Mouse (Mus musculus) heart, postnatal 4 days (tissue): ENCODE results near the gene Arhgef18. TPM values are rescaled to one million over a fixed set of nuclear protein-coding genes. Genes with fewer than 3 reads are reported as not detected.

Experiments
- DNase-seq: peaks from one replicate; pipeline ENCODE4 v3.0.0; 2021
- total RNA-seq, 2 experiments: library from RNA; stranded (reverse); gene quantifications; 2 replicates each; pipeline ENCODE4 v1.2.3; 2021

Arhgef18 gene
- total RNA-seq, 2 experiments from 2014 or later = 17.3 to 19.8 TPM

DNA sequence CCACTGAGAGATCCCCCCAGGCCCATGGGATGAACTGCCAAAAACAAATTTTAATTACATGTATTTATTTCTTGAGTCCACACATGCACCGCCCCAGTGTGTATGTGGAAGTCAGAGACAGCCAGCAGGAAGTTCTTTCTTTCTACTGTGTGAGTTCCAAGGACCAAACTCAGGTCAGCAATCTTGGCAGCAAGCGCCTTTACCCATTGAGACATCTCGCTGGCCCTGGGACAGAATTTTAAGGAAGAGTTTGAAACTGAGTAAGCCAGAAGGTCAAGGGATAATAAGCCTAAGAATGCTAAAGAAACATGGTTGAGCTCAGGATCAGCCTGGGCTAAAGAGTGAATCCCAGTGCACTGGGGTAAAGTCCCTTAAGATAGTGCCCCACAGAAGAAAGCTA, 4.8 kb downstream of the Arhgef18 start:
- DNase-seq = no peak

DNA sequence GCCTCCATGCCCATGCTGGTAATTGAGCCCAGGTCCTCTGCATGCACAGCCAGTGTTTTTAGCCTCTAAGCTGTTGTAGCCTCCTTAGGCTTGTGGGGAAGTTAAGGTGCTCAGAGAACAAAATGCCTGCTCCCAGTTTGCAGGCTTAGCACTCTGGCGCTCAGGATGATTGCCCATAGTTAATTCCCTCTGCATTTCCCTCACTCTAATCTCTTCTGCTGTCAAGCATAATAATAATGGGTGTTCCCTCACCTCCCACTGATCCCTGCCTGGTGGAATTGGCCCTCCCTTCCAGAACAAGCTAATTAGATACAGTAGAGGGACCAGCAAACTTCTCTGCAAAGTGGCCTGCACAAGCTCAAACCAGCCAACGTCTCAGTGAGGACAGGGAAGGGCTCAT, 7.7 kb downstream of the Arhgef18 start:
- no peak for DNase-seq

DNA sequence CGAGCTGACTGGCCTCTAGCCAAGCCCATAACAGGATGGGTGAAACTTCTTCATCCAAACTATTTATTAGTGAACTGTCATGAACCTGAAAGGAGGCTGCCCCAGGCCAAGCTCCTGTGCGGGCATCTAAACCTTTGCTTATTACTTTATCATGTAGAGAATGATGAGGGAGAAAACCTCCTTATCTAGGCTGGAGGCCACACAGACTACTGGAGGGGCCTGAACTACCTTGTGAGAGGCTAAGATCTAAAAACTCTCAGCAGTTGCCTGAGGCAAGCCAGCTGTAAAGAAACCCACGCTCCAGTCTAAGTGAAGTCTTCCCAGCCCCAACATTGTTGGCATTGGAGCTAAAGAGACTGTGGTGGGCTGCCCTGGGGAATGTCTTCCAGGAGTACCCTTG, 14.6 kb downstream of the Arhgef18 start:
- no peak for DNase-seq

DNA sequence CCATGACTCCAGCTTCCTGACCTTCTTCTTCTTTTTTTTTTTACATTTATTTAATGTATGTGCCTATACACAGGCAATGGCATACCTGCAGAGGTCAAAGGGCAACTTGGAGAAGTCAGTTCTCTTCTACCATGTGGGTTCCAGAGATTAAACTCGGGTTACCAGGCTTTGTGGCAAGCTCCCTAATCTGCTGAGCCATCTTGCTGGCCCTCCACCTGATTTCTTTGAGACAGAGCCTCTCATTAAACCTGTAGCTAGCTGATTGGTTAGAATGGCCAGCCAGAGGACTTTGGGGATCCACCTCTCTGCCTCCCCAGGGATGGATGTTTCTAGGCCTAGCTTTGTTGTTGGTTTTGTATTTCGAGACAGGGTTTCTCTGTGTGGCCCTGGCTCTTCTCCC, 18.3 kb downstream of the Arhgef18 start:
- no peak for DNase-seq

DNA sequence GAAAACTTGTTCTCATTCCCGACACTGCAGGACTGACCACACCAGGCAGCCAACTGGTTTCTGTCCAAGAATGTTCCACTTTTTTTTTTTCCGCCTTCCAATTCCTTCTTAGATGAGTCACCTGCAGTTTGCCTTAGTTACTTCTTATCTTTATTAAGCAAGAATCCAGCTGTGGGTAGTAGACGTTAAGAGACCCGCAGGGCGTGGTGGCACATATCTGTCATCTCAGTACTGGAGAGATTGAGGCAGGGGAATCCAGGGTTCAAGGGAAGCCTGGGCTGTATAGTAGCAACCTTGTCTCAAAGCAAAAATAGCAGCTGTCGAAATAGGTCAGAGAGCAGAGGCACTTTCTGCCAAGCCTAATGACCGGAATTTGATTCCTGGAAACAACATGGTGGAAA, 19.1 kb downstream of the Arhgef18 start:
- DNase-seq = peak; percentile 31

DNA sequence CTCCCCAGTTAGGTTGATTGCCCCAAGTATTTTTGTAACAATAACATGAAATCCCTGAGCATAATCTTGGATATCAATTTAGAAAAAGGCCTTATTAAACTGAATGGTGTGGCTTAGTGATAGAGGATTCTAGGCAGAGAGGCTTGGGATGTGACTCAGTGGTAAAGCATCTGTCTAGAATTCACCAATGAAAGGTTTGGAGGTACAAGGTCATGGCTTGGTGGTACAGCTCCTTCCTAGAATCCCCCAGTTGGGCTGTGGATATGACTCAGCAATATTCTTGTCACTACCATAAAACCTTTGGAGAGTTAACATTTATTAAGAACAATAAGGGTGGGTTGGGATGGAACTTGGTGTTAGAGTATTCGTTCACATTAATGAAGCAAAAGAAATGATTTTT, 20.0 kb downstream of the Arhgef18 start:
- DNase-seq = no peak

DNA sequence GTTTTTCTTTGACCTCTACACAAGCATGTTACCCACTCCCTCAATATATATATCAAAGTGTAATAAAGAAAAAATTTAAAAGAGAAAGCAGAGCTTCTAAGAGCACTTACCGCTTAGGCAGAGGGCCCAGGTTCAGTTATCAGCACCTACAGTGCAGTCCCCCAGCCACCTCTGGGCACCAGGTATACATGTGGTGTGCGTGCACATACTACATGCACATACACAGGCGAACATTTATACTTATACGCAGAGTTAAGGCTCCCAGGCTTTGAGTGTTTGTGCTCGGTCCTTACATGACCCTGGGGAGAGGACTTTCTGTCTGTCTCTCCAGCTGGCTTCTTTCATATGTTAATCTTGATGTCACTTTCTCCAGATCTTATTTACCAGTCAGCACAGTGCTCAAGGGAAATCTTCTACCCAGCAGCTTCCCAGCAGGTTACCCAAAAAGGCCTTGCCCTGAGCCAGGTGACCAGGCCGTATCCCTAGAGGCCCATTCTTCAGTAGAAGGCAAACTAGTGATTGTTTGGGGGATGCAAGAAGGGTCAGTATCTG, 21.9 kb downstream of the Arhgef18 start:
- no peak for DNase-seq

DNA sequence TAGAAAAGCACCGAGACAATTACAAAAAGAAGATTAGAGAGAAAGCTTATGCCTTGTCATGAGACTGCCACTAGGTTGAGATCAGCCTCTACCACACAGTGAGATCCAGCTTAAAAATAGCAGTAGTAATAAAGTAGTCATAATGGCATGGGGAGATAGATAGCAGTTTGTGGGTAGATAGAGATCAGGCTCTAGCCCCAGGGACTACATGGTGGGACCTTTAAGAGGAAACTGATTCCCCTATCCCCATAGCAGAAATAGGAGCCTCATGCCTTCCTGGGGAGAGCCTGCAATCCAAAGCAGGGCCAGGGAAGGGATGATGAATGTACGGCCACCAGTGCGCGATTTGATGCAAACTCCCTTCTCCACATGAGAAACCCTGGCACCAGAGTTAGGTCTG, 22.5 kb downstream of the Arhgef18 start:
- DNase-seq = no peak

DNA sequence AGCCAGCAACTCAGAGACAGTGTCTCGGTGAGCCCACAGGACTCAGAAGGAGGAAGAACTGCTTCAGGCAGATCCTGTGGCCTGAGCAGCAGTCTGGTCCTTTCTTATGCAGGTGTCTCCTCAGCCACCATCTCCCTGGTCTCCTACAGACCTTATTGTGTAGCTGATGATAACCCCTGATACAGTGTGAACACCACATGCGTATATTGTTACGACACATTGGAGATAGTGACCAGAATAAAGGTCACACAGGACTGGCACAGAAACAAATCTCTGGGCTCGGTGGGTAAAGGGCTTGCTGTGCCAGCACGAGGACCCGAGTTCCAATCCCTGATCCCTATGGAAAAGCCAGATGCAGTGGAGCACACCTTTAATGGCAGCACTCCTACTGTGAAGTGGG, 22.9 kb downstream of the Arhgef18 start:
- no peak for DNase-seq

DNA sequence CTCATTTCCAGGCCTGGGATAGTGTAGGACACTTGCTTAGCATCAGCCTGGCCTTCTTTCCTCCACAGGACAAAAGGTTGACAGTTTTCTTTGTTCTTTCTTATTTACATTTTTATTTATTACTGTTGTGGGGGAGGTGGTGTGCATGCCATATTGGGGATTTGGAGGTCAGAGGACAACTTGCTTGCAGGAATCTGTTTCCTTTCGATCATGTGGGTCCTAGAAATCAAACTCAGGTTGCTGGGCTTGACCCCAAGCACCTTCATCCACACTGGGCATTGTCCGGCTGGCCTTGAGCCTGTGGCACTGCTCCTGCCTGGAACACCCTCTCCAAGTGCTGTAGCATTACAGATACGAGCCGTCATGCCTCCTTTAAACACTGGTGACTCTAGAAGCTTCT, 24.0 kb downstream of the Arhgef18 start:
- no peak for DNase-seq

DNA sequence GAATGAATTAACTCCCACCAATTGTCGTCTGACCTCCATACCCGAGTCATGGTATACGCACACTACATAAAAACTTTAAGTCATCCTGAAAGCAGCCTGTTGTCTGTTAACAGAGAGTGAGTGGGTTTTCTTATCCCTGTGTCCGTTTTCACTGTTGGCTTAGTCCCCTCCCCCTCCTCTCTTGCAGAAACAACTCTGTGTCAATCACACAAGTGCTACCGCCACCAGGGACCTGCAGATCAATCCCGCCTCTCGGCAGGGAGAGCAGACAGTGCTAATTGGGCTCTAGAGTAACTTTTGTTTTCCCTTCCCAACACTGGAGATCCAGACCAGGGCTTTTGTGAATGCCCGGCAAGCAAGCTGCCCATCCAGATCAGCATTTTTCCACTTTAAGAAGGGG, 24.6 kb downstream of the Arhgef18 start:
- DNase-seq = peak; percentile 28

DNA sequence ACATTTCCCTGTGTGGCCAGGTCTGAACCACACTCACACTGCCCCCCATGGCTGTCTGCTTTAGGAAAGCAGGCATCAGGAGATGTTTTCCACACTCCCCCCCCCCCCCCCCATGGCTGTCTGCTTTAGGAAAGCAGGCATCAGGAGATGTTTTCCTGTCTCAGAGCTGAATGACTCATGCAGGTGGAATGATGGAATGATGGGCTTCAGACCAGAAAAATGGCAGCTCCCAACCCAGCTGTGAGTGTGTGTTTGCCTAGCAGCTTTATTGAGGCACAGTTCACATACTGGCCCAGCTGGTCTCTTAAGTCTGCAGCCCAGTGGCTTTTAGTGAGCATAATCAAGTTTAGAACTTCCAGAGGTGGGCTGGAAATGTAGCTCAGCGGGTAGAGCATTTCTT, 25.3 kb downstream of the Arhgef18 start:
- DNase-seq = peak; percentile 31

DNA sequence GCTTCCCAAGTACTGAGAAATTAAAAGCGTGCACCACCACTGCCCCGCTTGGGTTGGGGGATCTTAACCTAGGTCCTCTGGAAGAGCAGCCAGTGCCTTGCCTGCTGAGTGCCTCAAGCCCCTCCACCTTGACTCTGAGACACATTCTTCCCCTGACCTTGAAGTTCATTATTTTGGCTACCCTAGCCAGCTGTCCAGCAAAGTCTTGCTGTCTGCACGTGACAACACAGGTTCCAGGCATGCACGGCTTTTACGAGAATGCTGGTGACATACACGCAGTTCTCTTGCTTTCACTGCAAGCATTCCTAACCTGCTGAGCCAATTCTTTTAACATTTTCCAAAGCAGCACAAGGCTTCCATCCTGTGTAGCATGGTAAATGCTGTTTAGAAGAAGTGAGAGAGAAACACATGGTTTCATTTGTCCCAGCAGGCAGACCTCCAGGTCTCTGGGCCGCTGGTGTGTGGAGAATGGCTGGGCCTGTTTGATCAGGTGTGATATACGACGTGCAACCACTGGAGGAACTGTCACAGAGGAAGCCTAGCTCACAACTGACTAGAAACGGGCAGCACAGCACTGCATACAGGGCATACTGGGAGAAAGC, 27.4 kb downstream of the Arhgef18 start:
- no peak for DNase-seq

DNA sequence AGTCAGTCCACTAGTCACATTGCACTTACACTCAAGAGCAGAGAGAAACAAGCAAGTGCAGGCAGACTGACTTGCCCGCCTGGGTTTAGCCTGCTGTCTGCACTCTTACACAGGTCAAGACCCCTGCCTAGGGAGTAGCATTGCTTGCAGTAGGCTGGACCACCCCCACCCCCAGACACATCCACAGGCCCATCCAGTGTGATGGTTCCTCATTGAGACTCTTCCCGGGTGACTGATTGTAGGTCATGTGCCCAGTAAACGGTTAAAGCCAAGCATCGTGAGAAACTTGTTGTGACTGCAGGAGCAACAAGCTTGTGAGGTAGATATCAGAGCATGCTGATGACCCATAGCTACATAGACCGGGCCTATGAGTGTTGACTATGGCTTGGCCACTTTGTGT, 28.7 kb downstream of the Arhgef18 start:
- no peak for DNase-seq

DNA sequence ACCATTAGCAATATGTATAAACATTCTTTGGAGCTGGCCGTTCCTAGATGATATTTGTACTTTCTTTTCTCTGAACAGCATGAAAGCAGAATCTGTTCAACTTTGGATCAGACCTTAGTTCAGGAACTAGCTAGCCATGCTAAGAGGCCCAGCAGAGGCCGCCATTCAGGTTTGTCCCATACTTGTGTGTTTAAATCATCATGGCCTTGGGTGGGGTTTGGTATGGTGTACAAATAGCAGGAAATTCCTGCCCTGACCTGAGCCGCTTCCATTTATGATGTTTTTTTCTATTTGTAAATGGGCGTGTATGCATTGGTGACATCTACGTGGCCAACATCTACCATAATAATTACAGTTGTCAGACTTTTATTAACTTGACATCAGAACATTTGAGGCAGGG, 32.4 kb downstream of the Arhgef18 start:
- no peak for DNase-seq

DNA sequence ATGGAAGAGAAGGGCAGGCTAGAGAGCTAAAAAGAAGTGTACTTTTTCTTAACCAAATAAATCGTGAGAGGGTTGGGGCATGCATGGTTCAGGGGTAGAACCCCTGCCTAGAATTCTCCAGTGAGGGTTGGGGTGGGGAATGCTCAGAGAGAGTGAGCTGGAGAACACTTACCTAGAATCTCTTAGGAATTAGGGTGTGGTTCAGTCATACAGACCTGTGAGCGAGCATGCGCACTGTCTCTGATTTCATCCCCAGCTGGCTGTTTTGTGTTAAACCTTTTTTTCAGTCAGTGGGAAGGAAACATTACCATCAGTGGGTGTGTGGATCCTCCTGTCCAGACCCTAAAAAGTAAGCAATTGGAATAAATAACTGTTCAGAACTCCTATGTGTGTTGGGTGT, 33.4 kb downstream of the Arhgef18 start:
- DNase-seq = no peak

DNA sequence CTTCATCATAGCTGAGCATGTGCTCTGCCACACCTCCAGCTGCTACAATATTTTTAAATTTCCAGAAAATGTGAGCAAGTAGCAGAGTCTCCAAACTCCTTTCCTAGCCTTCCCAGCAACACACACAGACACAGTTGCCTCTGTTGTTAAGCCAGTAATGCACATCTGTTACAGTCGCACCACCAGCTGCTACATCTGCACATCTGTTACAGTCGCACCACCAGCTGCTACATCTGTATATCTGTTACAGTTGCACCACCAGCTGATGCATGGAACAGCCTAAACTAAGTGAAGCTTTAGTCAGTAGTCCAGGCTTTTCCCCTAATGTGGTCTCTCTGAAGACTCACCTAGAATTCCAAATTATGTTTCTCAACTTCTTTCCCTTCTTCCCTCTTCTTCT, 35.6 kb downstream of the Arhgef18 start:
- DNase-seq = no peak

DNA sequence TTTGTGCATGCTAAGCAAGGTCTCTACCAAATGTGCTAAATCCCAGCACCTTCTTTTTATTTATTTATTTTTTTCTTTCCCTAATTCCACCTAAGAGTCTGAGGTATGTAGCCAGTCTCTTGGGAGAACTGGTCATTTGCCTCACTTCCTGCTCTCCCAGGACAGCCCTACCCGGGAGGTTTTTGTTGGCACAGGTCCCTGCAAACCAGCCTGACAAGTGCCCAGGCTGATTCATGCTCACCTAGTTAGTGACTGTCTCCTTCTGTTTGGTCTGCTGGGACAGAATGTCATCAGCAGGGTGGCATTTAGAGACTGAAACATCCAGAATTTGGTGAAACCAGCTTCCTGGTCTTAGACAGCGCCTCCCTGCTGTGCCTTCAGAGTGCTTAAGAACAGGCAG, 37.2 kb downstream of the Arhgef18 start:
- peak; percentile 55 for DNase-seq

DNA sequence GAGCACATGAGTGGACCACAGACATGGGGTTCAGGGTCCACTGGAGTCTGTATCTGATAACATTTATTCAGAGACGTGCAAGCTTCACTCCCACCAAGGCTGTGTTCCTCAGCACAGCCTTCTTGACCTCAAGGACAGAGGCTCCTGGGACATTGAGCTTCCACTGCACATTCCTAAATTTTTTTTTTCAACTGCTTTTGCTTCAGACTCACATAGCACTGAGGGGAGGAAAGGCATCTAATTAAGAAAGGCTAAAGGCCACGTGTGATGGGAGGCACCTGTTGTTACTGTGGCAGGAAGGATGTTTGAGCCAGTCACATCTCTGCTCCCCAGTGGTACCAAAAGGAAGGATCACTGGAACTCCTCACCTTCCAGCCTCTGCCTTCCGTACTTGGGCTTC, 38.3 kb downstream of the Arhgef18 start:
- DNase-seq = no peak

DNA sequence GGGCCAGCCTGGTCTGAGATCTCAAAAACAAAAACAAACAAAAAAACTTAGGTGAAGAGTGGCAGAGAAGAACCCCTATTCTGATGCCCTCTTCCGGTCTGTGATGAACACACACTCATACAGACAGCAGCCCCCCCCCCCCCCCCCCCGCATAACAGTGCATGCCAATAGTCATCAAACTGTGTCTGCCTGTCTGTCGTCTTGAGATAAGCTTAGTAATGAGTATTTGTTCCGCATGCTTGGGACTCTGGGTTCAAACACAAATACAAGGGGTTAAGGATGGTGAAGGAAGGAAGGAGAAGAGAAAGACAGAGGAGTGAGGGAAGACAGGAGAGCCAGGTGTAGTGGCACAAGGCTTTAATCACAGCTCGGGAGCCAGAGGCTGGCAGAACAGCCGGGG, 43.7 kb downstream of the Arhgef18 start:
- no peak for DNase-seq

DNA sequence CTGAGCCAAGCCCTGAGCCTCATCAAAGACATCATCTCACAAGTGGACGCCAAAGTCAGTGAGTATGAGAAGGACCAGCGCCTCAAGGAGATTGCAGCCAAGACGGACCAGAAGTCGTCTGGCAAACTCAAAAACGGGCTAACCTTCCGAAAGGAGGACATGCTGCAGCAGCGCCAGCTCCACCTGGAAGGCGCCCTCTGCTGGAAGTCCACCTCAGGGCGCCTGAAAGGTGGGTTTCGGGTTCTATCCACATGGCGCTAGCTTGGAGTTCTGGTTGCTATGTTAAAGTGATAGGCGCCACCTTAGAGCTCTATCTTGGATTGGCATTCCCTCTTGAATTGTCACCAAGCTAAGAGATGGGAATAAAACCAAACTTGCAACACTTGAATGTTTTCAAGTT, 46.7 kb downstream of the Arhgef18 start:
- peak; percentile 21 for DNase-seq

DNA sequence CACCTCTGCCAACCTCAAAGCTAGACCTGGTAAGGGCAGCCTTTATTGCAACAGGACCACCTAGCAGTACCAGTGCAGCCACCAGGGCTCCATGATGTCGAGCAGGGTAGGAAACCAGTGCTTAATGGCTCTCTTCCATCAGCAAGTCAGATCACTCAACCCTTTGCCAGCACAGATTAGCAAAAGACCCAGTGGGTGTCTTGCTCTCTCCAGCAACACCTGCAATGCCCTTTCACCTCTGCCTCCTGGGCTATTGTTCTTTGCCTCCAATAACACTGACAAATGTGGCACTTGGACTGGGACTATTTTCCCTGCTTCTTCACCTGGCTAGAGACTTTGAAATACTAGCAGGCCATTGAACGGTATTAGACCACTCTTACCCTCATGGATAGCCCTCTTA, 56.4 kb downstream of the Arhgef18 start:
- no peak for DNase-seq

DNA sequence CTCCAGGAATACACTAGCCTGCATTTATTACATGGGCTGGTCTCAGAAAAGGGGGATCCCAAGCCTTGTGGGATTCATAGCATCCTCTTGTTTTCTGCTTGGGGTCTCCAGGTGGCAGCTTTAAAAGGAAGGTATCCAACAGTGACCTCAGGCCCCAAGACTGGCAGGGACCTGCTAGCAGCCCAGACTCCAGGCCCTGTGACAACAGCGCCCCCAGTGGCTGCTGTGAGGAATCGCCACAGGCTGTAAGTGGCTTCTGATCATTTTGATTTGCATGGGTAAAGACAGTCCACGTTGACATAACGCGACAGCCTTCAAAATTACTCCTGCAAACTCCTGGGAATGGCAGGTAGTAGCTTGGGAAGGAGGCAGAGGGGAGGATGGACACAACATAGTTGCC, 57.9 kb downstream of the Arhgef18 start:
- peak; percentile 69 for DNase-seq

DNA sequence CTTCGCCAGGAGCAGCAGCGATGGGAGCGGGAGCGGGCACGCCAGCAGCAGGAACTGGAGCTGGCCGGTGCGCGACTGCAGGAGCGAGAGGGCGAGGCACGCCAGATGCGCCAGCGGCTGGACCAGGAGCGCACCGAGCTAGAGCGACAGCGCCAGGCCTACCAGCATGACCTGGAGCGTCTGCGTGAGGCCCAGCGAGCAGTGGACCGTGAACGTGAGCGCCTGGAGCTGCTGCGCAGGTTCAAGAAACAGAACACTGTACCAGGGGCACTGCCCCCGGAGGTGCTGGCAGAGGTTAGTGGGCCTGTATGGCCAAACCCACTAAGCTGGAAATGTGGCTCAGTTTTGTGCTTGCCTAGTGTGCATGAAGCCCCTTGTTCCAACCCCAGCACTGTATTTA, 59.2 kb downstream of the Arhgef18 start:
- DNase-seq = no peak

DNA sequence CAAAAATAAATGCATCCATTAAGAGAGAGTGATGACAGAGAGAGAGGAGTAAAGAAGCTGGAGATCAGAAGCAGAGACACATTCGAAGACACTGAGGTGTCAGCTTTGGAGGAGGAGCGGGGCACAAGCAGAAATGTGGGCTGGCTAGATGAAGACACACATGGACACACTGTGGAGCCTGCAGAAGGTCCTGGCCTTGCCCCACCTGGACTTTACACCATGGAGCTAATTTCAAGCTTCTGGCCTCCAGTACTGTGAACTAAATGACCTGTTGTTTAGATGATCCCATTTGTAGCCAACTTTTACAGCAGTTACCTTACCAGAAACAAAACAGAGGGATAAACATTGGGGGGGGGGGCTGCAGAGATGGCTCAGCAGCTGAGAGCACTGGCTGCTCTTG, 70.4 kb downstream of the Arhgef18 start:
- no peak for DNase-seq
